Mouse (Mus musculus) central nervous system, embryonic 11.5 days (tissue): ENCODE measurements around the gene Pik3r4. TPM values are rescaled to one million over a fixed set of nuclear protein-coding genes. Genes with fewer than 3 reads are reported as not detected.

Source experiments
- polyA plus RNA-seq: library from polyadenylated mRNA; depleted of rRNA; stranded (reverse); fragments of >200 nt; gene quantifications from 2 replicates; pipeline ENCODE4 v1.2.3, GENCODE M21; 2012; rRNA removed

Pik3r4 gene
- 22.0 and 22.3 TPM in 2 replicates for polyA plus RNA-seq

DNA sequence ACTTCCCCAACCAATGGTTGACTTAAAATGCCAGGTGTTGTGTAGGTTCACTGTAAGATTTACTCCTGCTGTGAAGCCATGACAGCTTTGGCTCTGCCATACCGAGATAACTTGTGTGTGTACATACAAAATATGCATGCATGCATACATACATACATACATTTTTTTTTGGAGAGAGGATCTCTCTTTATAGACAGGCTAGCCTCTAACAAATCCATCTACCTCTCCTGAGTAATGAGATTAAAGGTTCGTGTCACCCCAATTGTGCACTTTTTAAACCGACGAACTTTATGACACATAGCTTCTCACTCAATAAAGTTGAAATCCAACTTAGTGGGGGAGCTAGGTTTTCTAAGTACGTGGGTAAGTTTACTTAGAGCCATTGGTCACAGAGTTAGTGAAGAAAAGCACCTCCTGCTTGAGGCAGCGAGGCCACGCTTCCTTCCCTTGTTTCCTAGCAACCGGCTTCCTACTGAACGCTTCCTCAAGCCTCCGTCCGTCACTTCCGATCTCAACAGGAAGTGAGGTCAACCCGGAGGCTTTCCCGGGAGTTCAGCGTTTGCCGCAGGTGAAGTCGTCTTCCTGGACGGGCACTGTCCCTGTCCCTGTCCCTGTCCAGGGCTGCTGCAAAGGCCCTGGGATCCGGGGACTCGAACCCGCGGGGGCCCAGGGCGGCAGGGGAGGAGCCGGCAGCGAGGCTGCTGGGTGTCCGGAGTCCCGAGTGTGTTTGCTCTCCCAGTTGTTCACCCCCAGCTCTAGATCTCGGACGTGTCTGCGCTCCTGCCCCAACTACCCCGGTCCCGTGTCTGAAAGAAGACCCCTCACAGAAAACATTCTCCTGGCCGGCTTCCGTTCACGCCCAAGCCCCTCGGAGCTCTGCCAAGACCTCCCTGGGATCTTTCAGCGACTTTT is at the start of gene Pik3r4:
Gene Pik3r4, plus strand, starts transcription at position 519 of the 912 bp plus-strand sequence.

Other genes starting within 250 kb of the Pik3r4 start
- gene Aste1, start 247.6 kb upstream of the Pik3r4 start, polyA plus RNA-seq: 6.3 and 11.7 TPM in 2 replicates
- 0.39 and 0.49 TPM in 2 replicates for gene Nek11, start 247.5 kb upstream of the Pik3r4 start, polyA plus RNA-seq
- 64.8 and 86.2 TPM in 2 replicates for gene Atp2c1, start 115.7 kb upstream of the Pik3r4 start, polyA plus RNA-seq
- gene Col6a6, start 185.2 kb downstream of the Pik3r4 start, polyA plus RNA-seq: 0.46 and 0.50 TPM in 2 replicates